Mouse (Mus musculus): ENCODE data around the gene D130040H23Rik.
"Not testable (repeated sequence)": the region's sequence is repeated elsewhere in the genome, so short reads cannot be mapped to it uniquely, and the experiment has no call there.

Gene D130040H23Rik

DNA sequence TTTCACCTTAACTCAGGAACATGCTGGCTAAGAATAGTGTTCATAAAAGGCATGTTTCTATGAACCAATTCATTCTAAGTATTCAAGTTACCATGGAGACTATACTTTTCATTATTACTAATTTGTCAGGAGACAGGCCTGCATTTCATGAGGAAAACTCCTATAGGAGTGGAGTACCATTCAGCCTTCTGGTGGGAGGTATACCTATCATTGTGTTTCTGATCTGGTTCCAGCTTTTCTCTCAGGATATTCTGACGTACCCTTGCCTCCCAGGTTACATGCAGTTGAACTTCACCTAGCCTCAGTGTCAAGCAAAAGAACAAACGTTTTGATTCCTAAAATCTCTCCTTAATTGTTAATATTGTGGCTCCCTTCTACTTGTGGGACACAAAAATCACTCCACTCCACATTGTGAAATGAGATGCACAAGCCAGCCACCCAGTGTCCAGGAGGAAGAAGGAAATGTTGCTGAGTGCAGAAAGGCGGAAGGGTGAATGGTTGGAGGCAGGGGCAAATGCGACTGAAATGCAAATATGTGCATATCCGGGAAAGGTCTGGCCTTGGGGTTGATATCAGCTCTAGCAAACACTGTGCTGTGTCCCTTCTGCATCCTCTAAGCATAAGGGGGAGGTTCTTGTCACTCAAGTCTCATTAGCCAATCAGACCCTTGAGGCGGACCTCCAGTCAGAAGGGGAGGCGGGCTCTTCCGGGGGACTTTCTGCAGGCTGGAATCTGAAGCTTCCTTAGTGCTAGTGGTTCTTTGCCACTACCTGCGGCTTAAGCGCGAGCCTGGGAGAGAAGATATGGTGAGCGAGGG, at the start of gene D130040H23Rik:
Gene D130040H23Rik, plus strand, starts transcription at position 695 of the 817 bp plus-strand sequence.
- DNase-seq: peak; percentile 75 to 84

DNA sequence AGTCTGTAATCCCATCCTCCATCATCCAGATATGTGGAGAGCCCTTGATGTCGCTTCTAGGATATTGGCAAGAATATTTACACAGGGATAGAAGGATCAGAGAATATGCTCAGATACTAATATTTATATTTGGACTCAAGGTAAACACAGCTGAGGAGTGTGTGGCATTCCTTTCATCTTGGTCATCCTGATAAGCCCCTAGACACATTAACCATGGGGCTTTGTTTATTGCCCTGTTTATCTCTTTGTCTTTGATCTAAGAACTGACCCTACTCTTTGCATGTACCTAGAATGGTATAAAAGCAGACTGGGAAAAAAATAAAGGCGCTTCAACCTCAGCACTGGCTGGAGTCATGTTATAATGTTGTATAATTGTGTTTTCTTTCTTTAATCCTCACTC, 28.3 kb upstream of the D130040H23Rik start:
- DNase-seq: no peak

- no peak for DNase-seq
Measured at GRCm38 (mm10) chr8:69268525-69268924, 2.4 kb upstream of the D130040H23Rik start.

DNA sequence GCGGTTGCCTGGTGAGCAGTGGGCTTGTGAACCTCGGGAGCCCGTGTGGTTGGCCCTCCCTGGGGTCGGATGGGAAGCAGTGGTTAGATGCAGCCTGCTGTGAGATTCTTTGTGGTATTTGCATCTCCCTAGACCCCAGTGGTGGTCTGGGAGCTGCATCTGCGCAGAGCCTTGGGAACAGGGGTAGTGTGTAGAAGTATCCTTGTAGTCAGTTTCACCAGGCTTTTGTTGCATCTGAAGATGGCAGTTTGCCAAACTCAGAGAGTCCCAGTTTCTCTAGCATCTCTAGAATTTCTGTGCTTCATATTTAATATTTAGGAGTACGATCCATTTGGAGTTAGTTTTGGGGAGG, 299 bp downstream of the D130040H23Rik start:
- no peak for DNase-seq

DNA sequence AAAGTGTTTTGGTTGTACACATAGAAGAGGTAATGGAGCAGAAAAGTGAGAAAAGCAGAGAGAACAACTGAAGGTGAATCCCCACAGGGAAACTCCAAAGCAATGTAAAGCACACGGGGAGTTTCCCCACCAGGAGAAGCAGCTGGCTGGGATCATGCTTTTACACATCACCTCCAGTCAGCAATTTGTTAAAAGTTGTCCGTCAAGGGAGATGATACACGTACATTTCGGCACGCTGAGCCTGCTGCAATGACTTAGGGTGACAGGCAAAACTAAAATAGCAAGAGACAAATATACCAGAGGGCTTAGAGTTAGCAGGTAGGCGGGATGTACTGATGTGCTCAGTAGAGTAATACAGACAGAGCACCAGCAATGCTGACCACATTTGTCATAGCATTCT, 1.6 kb downstream of the D130040H23Rik start:
- no peak for DNase-seq

DNA sequence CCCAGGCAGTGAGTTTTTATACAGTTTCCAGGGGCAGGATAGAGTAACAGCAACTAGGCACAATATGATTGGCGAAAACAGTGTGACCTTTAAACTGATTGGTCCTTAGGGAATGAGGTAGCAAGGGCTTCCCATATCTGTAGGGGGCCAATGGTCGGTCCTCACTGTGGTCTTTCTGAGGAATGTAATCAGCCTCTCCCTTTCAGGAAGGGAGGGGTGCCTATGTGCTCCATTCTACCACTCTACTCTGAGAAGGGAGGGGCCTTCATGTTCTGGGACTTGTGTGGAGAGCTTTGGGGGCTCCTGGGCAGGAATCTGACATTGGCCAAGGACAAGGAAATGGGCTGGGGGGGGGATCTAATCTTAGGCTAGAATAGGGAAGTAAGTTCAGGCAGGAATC, 53.9 kb downstream of the D130040H23Rik start:
- DNase-seq: no peak

DNA sequence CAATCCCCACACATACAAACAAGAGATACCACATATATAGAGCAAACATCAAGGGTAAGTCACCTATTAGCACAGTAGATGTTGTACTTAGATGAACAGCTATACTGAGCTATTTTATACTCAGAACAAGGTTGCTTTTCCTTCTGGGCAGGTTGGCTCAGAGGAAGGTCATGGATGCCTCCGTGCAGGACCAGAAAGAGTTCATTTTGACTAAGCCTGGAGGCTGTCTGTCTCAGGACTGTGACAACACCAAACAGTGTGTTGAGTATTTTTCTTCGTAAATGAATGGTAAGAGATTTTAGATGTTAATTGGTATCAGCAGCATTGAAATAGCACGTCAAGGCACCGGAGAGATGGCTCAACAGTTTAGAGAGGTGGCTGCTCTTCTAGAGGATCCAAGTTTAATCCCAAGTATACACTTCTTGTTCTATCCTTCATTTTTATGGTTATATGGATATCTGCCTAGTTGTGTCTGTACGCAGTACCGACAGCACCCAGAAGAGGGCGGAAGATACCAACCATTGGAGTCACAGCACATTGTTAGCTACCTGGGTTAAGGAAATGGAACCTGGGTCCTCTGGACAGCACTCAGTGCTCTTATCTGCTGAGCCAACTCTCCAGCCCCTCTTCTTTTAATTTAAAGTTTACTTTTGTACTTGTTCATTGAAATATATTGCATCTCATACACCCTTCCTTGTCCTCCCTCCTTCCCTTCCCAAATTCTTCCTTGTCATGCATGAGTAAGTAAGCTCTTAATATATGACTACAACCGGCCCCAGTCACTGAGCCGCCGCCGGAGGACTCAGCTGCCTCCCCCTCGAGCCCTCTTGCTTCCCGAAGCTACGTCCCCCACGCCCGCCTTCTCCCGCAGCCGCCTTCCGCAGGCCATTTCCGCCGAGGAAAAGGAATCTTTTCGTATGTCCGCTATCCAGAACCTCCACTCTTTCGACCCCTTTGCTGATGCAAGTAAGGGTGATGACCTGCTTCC, 57.7 kb downstream of the D130040H23Rik start:
- peak; percentile 79 to 80 for DNase-seq

DNA sequence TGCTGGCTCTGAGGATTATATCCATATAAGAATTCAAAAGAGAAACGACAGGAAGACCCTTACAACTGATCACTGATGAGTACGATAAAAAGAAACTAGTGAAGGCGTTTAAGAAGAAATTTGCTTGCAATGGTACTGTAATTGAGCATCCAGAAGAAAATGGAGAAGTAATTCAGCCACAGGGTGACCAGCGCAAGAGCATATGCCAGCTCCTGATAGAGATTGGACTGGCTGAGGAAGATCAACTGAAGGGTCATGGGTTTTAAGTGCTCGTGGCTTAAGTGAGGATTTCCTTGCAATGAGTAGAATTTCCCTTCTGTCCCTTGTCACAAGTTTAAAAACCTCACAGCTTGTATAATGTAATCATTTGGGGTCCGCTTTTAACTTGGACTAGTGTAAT, 58.4 kb downstream of the D130040H23Rik start:
- DNase-seq: not testable (repeated sequence)

Data from lung, adult 18-20 months (tissue).